Mouse (Mus musculus) bone marrow, adult 2 months (tissue): ENCODE measurements around the gene Rasa4.

Source experiments
- CTCF ChIP-seq: fragments of 200-500 bp; IDR thresholded peaks from 2 replicates; pipeline ENCODE4 v1.5.1; 2011; ENCODE audit warnings: low read length, control low read depth; ENCODE audit not compliant: control insufficient read depth, insufficient read depth
- POLR2A ChIP-seq: fragments of 200-500 bp; IDR thresholded peaks from 2 replicates; pipeline ENCODE4 v1.6.1; 2011; ENCODE audit warnings: low read depth, mild to moderate bottlenecking, control low read depth, low read length, borderline replicate concordance; ENCODE audit not compliant: control insufficient read depth

DNA sequence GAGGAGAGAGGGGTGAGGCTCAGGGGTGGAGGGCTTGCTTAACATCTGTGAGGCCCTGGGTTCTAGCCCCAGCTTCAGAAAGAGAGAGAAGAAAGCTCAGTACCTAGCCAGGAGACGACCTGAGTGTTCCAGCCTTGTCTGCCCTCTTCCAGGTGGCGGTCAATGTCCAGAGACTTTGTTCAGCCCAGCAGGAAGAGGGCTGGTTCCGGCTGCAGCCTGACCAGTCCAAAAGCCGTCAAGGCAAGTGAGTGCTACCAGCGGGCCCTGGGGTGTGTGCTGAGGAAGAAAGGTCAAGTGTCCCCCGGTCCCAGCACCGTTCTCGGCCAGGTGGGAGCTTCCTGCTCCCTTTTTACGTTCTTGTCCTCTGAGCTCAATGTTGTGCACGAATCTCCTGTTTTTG, 14.8 kb downstream of the Rasa4 start:
- TF ChIP-seq CTCF (no peak), POLR2A (no peak)
